Mouse (Mus musculus) gastrocnemius, postnatal 14 days (tissue): ENCODE results near the gene Arhgap44. TPM values are rescaled to one million over a fixed set of nuclear protein-coding genes. Genes with fewer than 3 reads are reported as not detected.

ENCODE experiments used
- DNase-seq: peaks from one replicate; pipeline ENCODE4 v3.0.0; 2021; ENCODE audit warnings: mixed read lengths
- intact Hi-C: fragments of 180-260 bp; cut with DNase I; formaldehyde crosslinking; loops from one replicate; pipeline ENCODE4 v1.15.1; 2025; ENCODE audit warnings: low total_unique reads
- total RNA-seq, 2 experiments: library from RNA; stranded (reverse); gene quantifications; 2 replicates each; pipeline ENCODE4 v1.2.3; 2021

Gene Arhgap44
- total RNA-seq, 2 experiments from 2014 or later = 5.1 to 5.9 TPM

- intact Hi-C loops = no loop called here
- no peak for DNase-seq
Measured at GRCm38 (mm10) chr11:65030201-65030600, 132.6 kb downstream of the Arhgap44 start.

GRCm38 (mm10) chr11:65028049-65028448 lies 134.7 kb downstream of the Arhgap44 start:
- intact Hi-C loops = no loop called here
- DNase-seq = no peak

DNA sequence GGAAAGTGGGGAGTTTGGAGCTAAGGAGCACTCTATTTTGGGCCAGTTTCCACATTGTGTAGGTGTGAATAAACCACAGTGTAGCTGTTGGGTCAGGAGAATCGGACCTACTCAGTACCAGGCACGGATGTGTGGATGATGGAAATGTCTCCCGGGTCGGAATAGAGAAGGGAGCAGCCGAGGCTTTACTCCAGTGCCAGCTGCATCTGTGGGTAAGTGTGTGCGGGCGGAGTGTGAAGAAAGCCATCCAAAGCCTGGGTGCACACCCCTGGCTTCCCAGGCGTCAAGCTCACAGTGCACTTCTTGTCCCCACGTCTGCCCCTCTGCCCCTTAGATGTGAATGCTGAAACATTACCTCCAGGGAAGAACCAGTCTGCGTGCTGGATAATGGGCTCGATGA lies 140.0 kb downstream of the Arhgap44 start:
- DNase-seq = no peak
- intact Hi-C loops = no loop called here

GRCm38 (mm10) chr11:65020744-65021143 lies 142.0 kb downstream of the Arhgap44 start:
- DNase-seq = no peak
- intact Hi-C loops = no loop called here

GRCm38 (mm10) chr11:65016754-65017153 lies 146.0 kb downstream of the Arhgap44 start:
- no peak for DNase-seq
- intact Hi-C loops = no loop called here

DNA sequence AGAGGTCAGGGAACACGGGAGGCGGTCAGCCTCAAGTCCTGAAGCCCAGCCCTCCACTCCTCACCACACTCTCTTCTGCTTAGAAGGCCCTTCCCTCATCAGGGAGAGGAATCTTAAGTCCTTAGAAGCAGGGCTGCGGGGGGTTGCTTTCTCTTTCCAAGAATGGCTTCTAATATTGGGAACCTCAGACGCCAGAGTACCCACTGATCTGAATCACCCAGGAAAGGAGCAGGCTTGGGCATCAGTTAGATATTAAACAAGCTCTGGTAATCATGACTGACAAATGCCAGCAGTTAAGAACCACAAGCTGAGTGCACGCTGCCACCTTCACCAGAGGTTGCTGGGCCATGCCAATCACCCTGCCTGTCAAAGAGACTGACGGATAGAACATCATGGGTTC lies 148.9 kb downstream of the Arhgap44 start:
- intact Hi-C loops = no loop called here
- DNase-seq = no peak

DNA sequence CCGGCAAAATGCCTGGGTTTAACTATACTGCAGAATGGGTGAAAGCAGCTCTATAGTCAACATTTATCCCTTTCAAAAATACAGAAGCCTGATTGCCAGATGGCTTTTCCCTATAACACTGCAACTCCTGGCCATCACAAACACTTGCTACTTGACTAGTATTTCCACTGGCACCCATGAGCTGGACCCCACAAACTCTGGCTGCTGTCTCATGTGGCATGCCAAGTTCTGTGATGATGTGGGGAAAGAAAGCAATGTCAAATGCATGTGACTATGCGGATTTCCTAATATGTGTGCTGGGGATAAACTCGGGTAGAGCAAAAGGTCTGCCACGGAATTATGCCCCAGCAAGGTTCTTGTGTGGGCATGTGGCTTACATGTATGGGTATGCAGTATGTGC lies 156.7 kb downstream of the Arhgap44 start:
- no peak for DNase-seq
- intact Hi-C loops = no loop called here

DNA sequence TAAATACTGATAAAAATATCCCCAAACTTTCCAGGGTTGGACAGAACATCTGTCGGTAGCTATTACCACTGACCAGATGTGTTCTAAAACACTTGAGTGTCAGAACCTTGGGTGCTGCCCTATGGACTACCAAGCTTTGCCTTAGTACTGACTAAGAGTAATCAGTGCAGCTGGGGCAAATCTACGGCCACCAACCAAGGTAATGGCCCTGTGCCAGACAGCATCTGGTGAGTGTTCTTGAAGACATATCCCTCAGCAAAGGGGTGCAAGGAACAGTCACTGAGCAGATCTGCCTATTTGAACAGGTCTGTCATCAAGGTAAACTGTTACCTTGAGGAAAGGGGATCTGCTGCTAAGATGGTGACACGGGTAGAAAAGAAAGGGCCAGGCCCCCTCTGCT lies 157.9 kb downstream of the Arhgap44 start:
- intact Hi-C loops = no loop called here
- DNase-seq = no peak

- intact Hi-C loops = no loop called here
- DNase-seq = no peak
Measured at GRCm38 (mm10) chr11:65003611-65004010, 159.2 kb downstream of the Arhgap44 start.

GRCm38 (mm10) chr11:65001729-65002128 lies 161.0 kb downstream of the Arhgap44 start:
- DNase-seq = no peak
- intact Hi-C loops = no loop called here

- DNase-seq = no peak
- intact Hi-C loops = no loop called here
Measured at GRCm38 (mm10) chr11:64999685-65000084, 163.1 kb downstream of the Arhgap44 start.

GRCm38 (mm10) chr11:64998439-64998838 lies 164.3 kb downstream of the Arhgap44 start:
- intact Hi-C loops = no loop called here
- DNase-seq = peak; percentile 37

DNA sequence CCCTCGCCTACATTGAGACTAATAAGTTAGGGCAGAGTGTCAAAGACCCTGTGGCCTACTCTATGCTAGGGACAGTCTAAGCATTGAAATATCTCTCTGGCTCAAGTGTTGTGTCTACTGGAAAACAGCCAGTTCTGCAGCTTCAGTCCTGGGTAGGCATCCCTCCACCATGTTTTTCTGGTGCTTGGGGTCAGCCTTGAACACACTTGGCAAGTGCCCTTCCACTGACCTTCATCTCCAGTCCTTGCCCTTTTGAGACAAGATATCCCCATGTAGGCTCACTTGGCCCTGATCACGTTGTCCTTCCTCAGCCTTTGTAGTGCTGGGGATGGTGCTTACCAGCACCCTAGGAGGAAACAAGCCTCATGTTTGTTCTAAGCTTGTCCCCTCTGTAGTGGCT lies 174.2 kb downstream of the Arhgap44 start:
- intact Hi-C loops = no loop called here
- no peak for DNase-seq

DNA sequence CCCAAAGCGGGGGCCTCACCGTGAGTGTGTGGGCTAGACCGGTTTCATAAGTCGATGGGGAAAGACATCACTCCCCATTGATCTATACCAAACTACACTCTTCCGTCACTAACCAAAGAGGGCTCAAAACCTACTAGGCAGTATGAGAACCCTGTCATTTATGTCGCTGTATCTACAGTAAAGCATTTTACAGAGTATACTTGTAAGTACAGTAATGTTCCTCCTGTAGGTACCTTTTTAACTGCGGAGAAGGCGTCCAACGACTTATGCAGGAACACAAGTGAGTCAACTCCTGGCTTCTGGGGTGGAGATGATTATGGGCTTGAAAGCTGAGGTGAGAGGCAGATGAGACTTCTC lies 183.3 kb downstream of the Arhgap44 start:
- no peak for DNase-seq
- intact Hi-C loops = no loop called here

DNA sequence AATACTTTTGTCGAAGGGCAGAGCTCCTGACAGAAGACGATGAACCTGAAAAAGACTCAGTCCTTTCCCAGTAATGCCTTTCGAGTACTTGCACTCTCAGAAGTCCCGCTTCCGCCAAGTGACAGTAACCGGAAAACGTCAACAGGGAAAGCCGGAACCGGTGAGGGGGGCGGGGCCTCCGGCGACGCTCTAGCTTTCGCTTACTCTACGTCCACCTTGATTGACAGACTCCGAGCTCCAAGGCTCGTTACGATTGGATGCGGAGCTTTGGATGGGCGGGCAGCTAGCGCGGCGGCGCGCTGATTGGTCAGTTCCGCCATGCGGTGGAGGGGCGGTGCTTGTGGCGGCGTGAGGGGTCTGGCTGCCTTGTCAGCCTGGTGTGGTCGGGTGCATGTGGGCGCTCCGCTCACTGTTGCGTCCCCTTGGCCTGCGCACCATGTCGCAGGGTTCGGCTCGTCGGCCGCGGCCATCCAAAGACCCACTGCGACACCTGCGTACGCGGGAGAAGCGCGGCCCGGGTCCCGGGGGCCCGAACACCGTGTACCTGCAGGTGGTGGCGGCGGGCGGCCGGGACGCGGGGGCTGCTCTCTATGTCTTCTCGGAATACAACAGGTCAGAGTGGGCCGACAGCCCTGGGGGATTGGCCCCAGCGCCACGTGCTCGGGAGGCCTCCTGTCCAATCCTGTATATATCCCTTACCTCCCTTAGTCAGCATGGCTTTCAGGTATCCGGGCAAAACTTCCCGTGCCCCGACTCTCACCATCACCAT lies 183.9 kb downstream of the Arhgap44 start, which contains the start of gene Elac2:
TSS of gene Elac2 (plus strand) at position 319 of the 769 bp plus-strand sequence.
- intact Hi-C loops = no loop called here

GRCm38 (mm10) chr11:64972418-64972817 lies 190.3 kb downstream of the Arhgap44 start:
- intact Hi-C loops = no loop called here
- DNase-seq = no peak

More for the DNA sequence above, 183.9 kb downstream of the Arhgap44 start, which contains the start of gene Elac2:
- peak; percentile 95 for DNase-seq

DNA sequence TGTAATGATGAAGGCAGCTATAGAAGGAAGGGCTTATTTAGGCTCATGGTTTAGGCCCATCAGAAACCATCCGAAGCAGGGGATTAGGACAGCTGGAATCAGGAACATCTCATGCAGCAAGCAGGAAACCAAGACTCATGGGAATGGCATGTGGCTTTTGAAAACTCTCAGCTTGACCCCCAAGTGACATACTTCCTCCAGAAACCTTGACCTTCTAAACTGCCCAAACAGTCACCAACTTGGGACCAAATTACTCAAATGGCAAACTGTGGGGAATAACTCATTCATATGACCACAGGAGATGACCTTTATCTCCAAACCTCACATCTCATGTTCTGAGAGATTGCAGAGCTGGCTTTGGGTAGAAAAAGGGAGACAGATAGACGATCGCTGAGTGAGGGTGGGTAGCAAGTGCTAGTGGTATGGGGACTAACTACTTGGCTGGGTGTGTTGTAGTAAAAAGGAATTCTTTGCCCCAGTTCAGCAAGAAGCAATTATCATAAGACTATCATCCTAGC lies 191.2 kb downstream of the Arhgap44 start:
- no peak for DNase-seq
- intact Hi-C loops = no loop called here

GRCm38 (mm10) chr11:64968939-64969342 lies 193.8 kb downstream of the Arhgap44 start:
- intact Hi-C loops = loop anchor here (5.0 kb wide), 1 partner anchor 1567 kb away; no protein-coding TSS in a partner anchor
- DNase-seq = no peak

DNA sequence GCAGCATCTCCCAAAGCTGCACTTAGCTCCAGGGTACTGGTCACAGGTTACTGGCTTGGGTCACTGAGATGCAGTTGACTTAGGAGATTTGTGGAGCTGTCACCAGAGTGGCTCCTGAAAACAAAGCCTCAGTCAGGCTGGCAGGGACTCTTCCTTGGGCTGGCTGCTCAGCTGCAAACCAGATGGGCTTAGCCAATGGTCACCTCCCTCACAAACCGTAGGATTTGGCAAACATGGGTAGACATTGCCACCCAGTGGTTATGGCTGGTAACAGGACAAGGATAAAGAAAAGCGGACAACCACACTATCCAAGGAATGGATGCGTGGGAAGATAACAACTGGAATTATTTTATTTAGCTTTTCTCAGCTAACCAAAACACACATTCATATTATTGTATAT lies 194.3 kb downstream of the Arhgap44 start:
- intact Hi-C loops = loop anchor here (5.0 kb wide), 1 partner anchor 1566 kb away; no protein-coding TSS in a partner anchor
- peak; percentile 68 for DNase-seq

GRCm38 (mm10) chr11:64962629-64963028 lies 200.1 kb downstream of the Arhgap44 start:
- DNase-seq = no peak
- intact Hi-C loops = no loop called here
